Mouse (Mus musculus) embryonic facial prominence, embryonic 11.5 days (tissue): ENCODE data around the gene Rps3a1. TPM values are rescaled to one million over a fixed set of nuclear protein-coding genes. Genes with fewer than 3 reads are reported as not detected.

Experiments
- ATAC-seq: fragments of 200-750 bp; cut with Nextera tagmentation; replicated peaks from 2 replicates; pipeline ENCODE4 v1.8.0; 2017; ENCODE audit warnings: low read depth; ENCODE audit not compliant: insufficient number of reproducible peaks, low FRiP score, low TSS enrichment
- DNase-seq: peaks from one replicate; pipeline ENCODE4 v3.0.0-alpha.2; 2015; ENCODE audit warnings: low spot score
- H3K27ac ChIP-seq: fragments of 300-500 bp; sonication (generic); replicated peaks from 2 replicates; pipeline ENCODE4 v1.5.1; 2014; ENCODE audit warnings: mild to moderate bottlenecking, low read depth, low read length, control low read depth
- H3K27me3 ChIP-seq: fragments of 300-500 bp; sonication (generic); 2 replicates; pipeline ENCODE4 v1.6.1; 2014; ENCODE audit warnings: mild to moderate bottlenecking, low read length, moderate library complexity, mixed read lengths; ENCODE audit not compliant: control insufficient read depth, insufficient read depth
- H3K36me3 ChIP-seq: fragments of 300-500 bp; sonication (generic); replicated peaks from 2 replicates; pipeline ENCODE4 v1.6.1; 2014; ENCODE audit warnings: low read depth, mild to moderate bottlenecking, low read length, moderate library complexity, mixed read lengths; ENCODE audit not compliant: control insufficient read depth, insufficient read depth
- H3K4me1 ChIP-seq: fragments of 300-500 bp; sonication (generic); 2 replicates; pipeline ENCODE4 v1.6.1; 2014; ENCODE audit warnings: low read length, mixed read lengths; ENCODE audit not compliant: control insufficient read depth, insufficient read depth
- H3K4me2 ChIP-seq: fragments of 300-500 bp; sonication (generic); 2 replicates; pipeline ENCODE4 v1.6.1; 2014; ENCODE audit warnings: low read depth, mild to moderate bottlenecking, control low read depth, low read length, moderate library complexity
- H3K4me3 ChIP-seq: fragments of 300-500 bp; sonication (generic); 2 replicates; pipeline ENCODE4 v1.5.1; 2014; ENCODE audit warnings: low read depth, low read length, control low read depth
- H3K9ac ChIP-seq: fragments of 300-500 bp; sonication (generic); replicated peaks from 2 replicates; pipeline ENCODE4 v1.6.1; 2014; ENCODE audit warnings: mild to moderate bottlenecking, control low read depth, low read length
- H3K9me3 ChIP-seq: fragments of 300-500 bp; sonication (generic); replicated peaks from 2 replicates; pipeline ENCODE4 v1.6.1; 2016; ENCODE audit warnings: mild to moderate bottlenecking, low read length, inconsistent platforms, mixed read lengths; ENCODE audit not compliant: control insufficient read depth
- WGBS: fragments of 180-500 bp; shearing (Covaris S2); extraction: QIAGEN DNeasy Blood & Tissue Kit; methylation state at CpG from one replicate; pipeline ENCODE4 v1.1.7; 2014; 5-methylcytosine and 5-hydroxymethylcytosine counted together
- polyA plus RNA-seq: library from polyadenylated mRNA; unstranded; fragments of >200 nt; fragmentation: Nextera tagmentation; extraction: Ambion mirVana; gene quantifications from 2 replicates; pipeline ENCODE4 v1.2.1, GENCODE M21; 2014

Gene Rps3a1
- polyA plus RNA-seq, 1 experiment from 2014 or later, result 1,448 TPM

- H3K4me1 ChIP-seq, result no peaks in the 10 kb centered on the region
- no peak overlapping the region for H3K4me3 ChIP-seq
- no peak overlapping the region for H3K27ac ChIP-seq
- ATAC-seq (peak; percentile 14; the same call in 1 of the 2 replicates), DNase-seq (no peak)
- H3K4me2 ChIP-seq, result no peak overlapping the region
- no peak overlapping the region for H3K9ac ChIP-seq
- H3K36me3 ChIP-seq, result no peaks in the 10 kb centered on the region
- H3K9me3 ChIP-seq, result no peaks in the 10 kb centered on the region
- WGBS, result 77% methylated on average over 6 of the region's 6 CpGs
- H3K27me3 ChIP-seq, result no peaks in the 10 kb centered on the region
These were observed 841 bp upstream of the Rps3a1 start for GRCm38 (mm10) chr3:86143343-86143742.

GRCm38 (mm10) chr3:86142934-86143317 lies 424 bp upstream of the Rps3a1 start:
- WGBS, result 19% methylated on average over 6 of the region's 6 CpGs
- Histone ChIP-seq H3K9ac (no peak overlapping the region), H3K36me3 (peaks cover 2% of the 10 kb centered on the region; the same call in 1 of the 2 replicates), H3K4me2 (no peak overlapping the region), H3K27me3 (no peaks in the 10 kb centered on the region), H3K4me3 (no peak overlapping the region), H3K4me1 (no peaks in the 10 kb centered on the region), H3K27ac (no peak overlapping the region), H3K9me3 (no peaks in the 10 kb centered on the region)
- no peak for DNase-seq
- ATAC-seq, result peak; percentile 60

GRCm38 (mm10) chr3:86141886-86142262 lies 628 bp downstream of the Rps3a1 start:
- peak overlapping the region; percentile 75 for H3K4me2 ChIP-seq
- no peaks in the 10 kb centered on the region for H3K9me3 ChIP-seq
- peak overlapping the region; percentile 94 for H3K4me3 ChIP-seq
- H3K27ac ChIP-seq, result peak overlapping the region; percentile 79
- H3K9ac ChIP-seq, result peak overlapping the region; percentile 99
- H3K36me3 ChIP-seq, result peaks cover 5% of the 10 kb centered on the region; the same call in 1 of the 2 replicates
- no peak for DNase-seq
- no peaks in the 10 kb centered on the region for H3K4me1 ChIP-seq
- peak; percentile 35; the same call in 1 of the 2 replicates for ATAC-seq
- no peaks in the 10 kb centered on the region for H3K27me3 ChIP-seq
- WGBS, result under 1% methylated on average over 18 of the region's 18 CpGs

GRCm38 (mm10) chr3:86141366-86141765 lies 1.1 kb downstream of the Rps3a1 start:
- no peak for ATAC-seq
- Histone ChIP-seq H3K9ac (peak overlapping the region; percentile 99), H3K9me3 (no peaks in the 10 kb centered on the region), H3K27me3 (no peaks in the 10 kb centered on the region), H3K27ac (no peak overlapping the region), H3K4me3 (peak overlapping the region; percentile 94), H3K4me1 (no peaks in the 10 kb centered on the region), H3K4me2 (peak overlapping the region; percentile 75), H3K36me3 (peaks cover 5% of the 10 kb centered on the region; the same call in 1 of the 2 replicates)
- DNase-seq, result no peak
- WGBS, result 13% methylated on average over 7 of the region's 7 CpGs

GRCm38 (mm10) chr3:86139660-86140059 lies 2.8 kb downstream of the Rps3a1 start:
- H3K27me3 ChIP-seq, result no peaks in the 10 kb centered on the region
- H3K4me3 ChIP-seq, result no peak overlapping the region
- ATAC-seq (no peak), DNase-seq (no peak)
- no peaks in the 10 kb centered on the region for H3K4me1 ChIP-seq
- no peak overlapping the region for H3K4me2 ChIP-seq
- no peak overlapping the region for H3K27ac ChIP-seq
- no peak overlapping the region for H3K9ac ChIP-seq
- WGBS, result 94% methylated on average over 4 of the region's 4 CpGs
- no peaks in the 10 kb centered on the region for H3K9me3 ChIP-seq
- H3K36me3 ChIP-seq, result peaks cover 5% of the 10 kb centered on the region; the same call in 1 of the 2 replicates

GRCm38 (mm10) chr3:86136936-86137574 lies 5.4 kb downstream of the Rps3a1 start:
- Histone ChIP-seq H3K9me3 (no peaks in the 10 kb centered on the region), H3K4me3 (no peak overlapping the region), H3K4me1 (no peaks in the 10 kb centered on the region), H3K27ac (no peak overlapping the region), H3K4me2 (no peak overlapping the region), H3K27me3 (no peaks in the 10 kb centered on the region), H3K9ac (no peak overlapping the region), H3K36me3 (peaks cover 5% of the 10 kb centered on the region; the same call in 1 of the 2 replicates)
- DNase-seq (no peak), ATAC-seq (no peak)
- WGBS, result 95% methylated on average over 6 of the region's 6 CpGs

- peaks cover 5% of the 10 kb centered on the region; the same call in 1 of the 2 replicates for H3K36me3 ChIP-seq
These were observed 6.5 kb downstream of the Rps3a1 start for GRCm38 (mm10) chr3:86135886-86136563.

More at GRCm38 (mm10) chr3:86135886-86136563, 6.5 kb downstream of the Rps3a1 start:
- H3K4me3 ChIP-seq, result no peak overlapping the region
- no peaks in the 10 kb centered on the region for H3K9me3 ChIP-seq
- no peaks in the 10 kb centered on the region for H3K27me3 ChIP-seq
- H3K4me2 ChIP-seq, result no peak overlapping the region
- WGBS, result 90% methylated on average over 6 of the region's 6 CpGs
- H3K27ac ChIP-seq, result no peak overlapping the region
- DNase-seq, result no peak
- no peak for ATAC-seq
- H3K4me1 ChIP-seq, result no peaks in the 10 kb centered on the region
- H3K9ac ChIP-seq, result no peak overlapping the region
